Mouse (Mus musculus) splenic B cell, adult 2 months (primary cell): ENCODE data around the gene Zdhhc17.
A peak's percentile ranks its signal among the peaks of the same experiment; 100 is the strongest.

ENCODE experiments used
- DNase-seq: peaks from one replicate; pipeline ENCODE4 v3.0.0-alpha.2; 2011; ENCODE audit warnings: low read depth, low spot score
- H3K27me3 ChIP-seq: 2 replicates; pipeline ENCODE4 v1.6.1; 2012; ENCODE audit warnings: mild to moderate bottlenecking, low read length, moderate library complexity, mixed read lengths; ENCODE audit not compliant: control insufficient read depth, poor library complexity, insufficient read depth, severe bottlenecking
- H3K36me3 ChIP-seq: 2 replicates; pipeline ENCODE4 v1.6.1; 2012; ENCODE audit warnings: mild to moderate bottlenecking, low read length, moderate library complexity, mixed read lengths; ENCODE audit not compliant: control insufficient read depth, poor library complexity, insufficient read depth, severe bottlenecking

Zdhhc17 gene

GRCm38 (mm10) chr10:110989729-110990128 is 20.2 kb downstream of the Zdhhc17 start:
- peak; percentile 76 for DNase-seq
- peaks cover 1% of the 10 kb centered on the region; the same call in 1 of the 2 replicates for H3K36me3 ChIP-seq
- no peaks in the 10 kb centered on the region for H3K27me3 ChIP-seq

GRCm38 (mm10) chr10:110986682-110987081 is 23.3 kb downstream of the Zdhhc17 start:
- no peak for DNase-seq
- Histone ChIP-seq H3K27me3 (no peaks in the 10 kb centered on the region), H3K36me3 (peaks cover 2% of the 10 kb centered on the region; the same call in 1 of the 2 replicates)

- Histone ChIP-seq H3K36me3 (peaks cover 11% of the 10 kb centered on the region), H3K27me3 (no peaks in the 10 kb centered on the region)
- DNase-seq = no peak
These were observed 27.2 kb downstream of the Zdhhc17 start for GRCm38 (mm10) chr10:110982771-110983170.

- Histone ChIP-seq H3K27me3 (no peaks in the 10 kb centered on the region), H3K36me3 (peaks cover 11% of the 10 kb centered on the region; the same call in 1 of the 2 replicates)
- DNase-seq = no peak
These were observed 29.5 kb downstream of the Zdhhc17 start for GRCm38 (mm10) chr10:110980441-110980840.

GRCm38 (mm10) chr10:110979431-110979830 is 30.5 kb downstream of the Zdhhc17 start:
- no peaks in the 10 kb centered on the region for H3K27me3 ChIP-seq
- H3K36me3 ChIP-seq = peaks cover 11% of the 10 kb centered on the region; the same call in 1 of the 2 replicates
- no peak for DNase-seq

- H3K27me3 ChIP-seq = no peaks in the 10 kb centered on the region
- no peak for DNase-seq
- peaks cover 11% of the 10 kb centered on the region; the same call in 1 of the 2 replicates for H3K36me3 ChIP-seq
These were observed 32.6 kb downstream of the Zdhhc17 start for GRCm38 (mm10) chr10:110977379-110977778.

GRCm38 (mm10) chr10:110976046-110976445 is 33.9 kb downstream of the Zdhhc17 start:
- H3K27me3 ChIP-seq = no peaks in the 10 kb centered on the region
- peaks cover 11% of the 10 kb centered on the region for H3K36me3 ChIP-seq
- DNase-seq = peak; percentile 73

- DNase-seq = no peak
- Histone ChIP-seq H3K36me3 (peaks cover 8% of the 10 kb centered on the region), H3K27me3 (no peaks in the 10 kb centered on the region)
These were observed 35.1 kb downstream of the Zdhhc17 start for GRCm38 (mm10) chr10:110974885-110975284.

GRCm38 (mm10) chr10:110974463-110974862 is 35.5 kb downstream of the Zdhhc17 start:
- Histone ChIP-seq H3K27me3 (no peaks in the 10 kb centered on the region), H3K36me3 (peaks cover 7% of the 10 kb centered on the region)
- DNase-seq = peak; percentile 46

GRCm38 (mm10) chr10:110971998-110972397 is 37.9 kb downstream of the Zdhhc17 start:
- Histone ChIP-seq H3K27me3 (no peaks in the 10 kb centered on the region), H3K36me3 (peaks cover 9% of the 10 kb centered on the region)
- DNase-seq = no peak

- no peak for DNase-seq
- H3K36me3 ChIP-seq = peaks cover 11% of the 10 kb centered on the region
- H3K27me3 ChIP-seq = no peaks in the 10 kb centered on the region
These were observed 38.5 kb downstream of the Zdhhc17 start for GRCm38 (mm10) chr10:110971483-110971882.

- no peak for DNase-seq
- no peaks in the 10 kb centered on the region for H3K27me3 ChIP-seq
- peaks cover 11% of the 10 kb centered on the region for H3K36me3 ChIP-seq
These were observed 38.9 kb downstream of the Zdhhc17 start for GRCm38 (mm10) chr10:110971044-110971443.

GRCm38 (mm10) chr10:110962172-110962571 is 47.8 kb downstream of the Zdhhc17 start:
- no peak for DNase-seq
- H3K36me3 ChIP-seq = peaks cover 6% of the 10 kb centered on the region; the same call in 1 of the 2 replicates
- H3K27me3 ChIP-seq = no peaks in the 10 kb centered on the region

- Histone ChIP-seq H3K36me3 (peaks cover 5% of the 10 kb centered on the region; the same call in 1 of the 2 replicates), H3K27me3 (no peaks in the 10 kb centered on the region)
- no peak for DNase-seq
These were observed 49.1 kb downstream of the Zdhhc17 start for GRCm38 (mm10) chr10:110960841-110961240.

- DNase-seq = no peak
- Histone ChIP-seq H3K36me3 (peaks cover 9% of the 10 kb centered on the region), H3K27me3 (no peaks in the 10 kb centered on the region)
These were observed 50.2 kb downstream of the Zdhhc17 start for GRCm38 (mm10) chr10:110959781-110960180.

- Histone ChIP-seq H3K27me3 (no peaks in the 10 kb centered on the region), H3K36me3 (peaks cover 10% of the 10 kb centered on the region)
- DNase-seq = no peak
These were observed 51.1 kb downstream of the Zdhhc17 start for GRCm38 (mm10) chr10:110958879-110959278.
